Mouse (Mus musculus): ENCODE measurements around the gene Plekha5.
"Not testable (repeated sequence)": the region's sequence is repeated elsewhere in the genome, so short reads cannot be mapped to it uniquely, and the experiment has no call there.

Gene Plekha5

DNA sequence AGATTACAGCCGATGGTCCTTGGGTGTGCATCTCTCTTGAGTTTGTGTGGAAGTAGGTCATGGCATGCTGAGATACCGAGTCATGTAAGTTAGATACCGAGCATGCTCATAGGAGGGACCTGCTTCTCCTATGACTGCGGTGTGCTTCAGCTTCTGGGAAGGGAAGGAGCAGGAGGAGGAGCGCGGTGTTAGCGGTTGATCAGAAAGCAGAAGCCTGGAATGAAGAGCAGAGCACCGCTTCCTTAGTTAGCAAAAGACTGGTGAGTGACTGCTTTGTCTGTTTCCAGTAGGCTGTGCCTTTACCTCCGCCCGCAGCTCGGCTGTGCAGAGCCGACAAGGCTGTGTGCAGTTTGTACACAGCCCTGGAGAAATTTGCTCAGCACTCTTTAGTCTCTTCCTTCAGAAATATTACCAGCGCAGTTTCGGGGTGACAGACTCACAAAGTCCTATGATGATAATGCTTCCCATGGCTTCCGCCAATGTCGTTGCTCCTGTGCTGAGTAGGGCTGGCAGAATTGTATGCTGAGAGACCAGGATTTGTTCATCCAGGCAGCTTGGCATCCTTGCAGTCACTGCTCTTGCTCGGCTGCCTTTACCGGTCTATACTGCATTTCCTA lies 67.2 kb downstream of the Plekha5 start:
- DNase-seq: no peak

DNA sequence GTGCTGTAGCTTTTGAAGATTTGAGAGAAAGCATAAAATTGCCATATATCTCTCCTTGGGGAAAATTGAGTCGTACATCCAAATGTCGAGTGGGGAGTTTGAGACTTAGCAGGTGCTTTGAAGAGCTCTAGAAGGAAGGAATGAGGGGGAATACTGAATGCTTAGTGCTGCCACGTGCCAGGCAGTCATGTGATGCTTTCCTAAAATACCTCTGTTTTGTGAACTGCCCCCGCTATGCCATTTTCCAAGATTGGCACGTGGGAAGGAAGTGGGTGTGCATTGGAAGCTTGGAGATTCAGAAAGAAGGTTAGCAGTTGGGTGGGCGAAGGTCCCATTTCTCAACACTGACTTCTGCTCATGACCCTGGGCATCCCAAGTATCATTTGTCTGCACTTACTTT lies 68.2 kb downstream of the Plekha5 start:
- DNase-seq: no peak

DNA sequence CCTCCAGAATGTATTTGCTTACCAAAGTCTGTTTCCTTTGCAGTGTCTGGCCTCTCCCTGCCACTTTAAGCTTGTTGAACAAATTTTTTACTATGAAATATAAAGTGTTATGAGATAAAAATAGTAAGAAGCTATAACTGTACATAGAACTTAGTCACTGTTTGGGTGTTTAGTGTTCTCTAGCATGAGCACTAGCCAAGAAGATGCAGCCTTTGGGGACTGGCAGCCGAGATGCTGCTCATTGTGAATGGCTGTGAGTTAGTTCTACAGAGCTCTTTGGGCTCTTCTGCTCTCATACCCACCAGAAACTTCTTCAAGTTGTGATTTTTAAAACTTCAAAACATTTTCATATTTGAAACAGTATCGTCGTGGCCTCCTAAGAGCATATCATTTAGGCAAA lies 74.2 kb downstream of the Plekha5 start:
- no peak for DNase-seq

DNA sequence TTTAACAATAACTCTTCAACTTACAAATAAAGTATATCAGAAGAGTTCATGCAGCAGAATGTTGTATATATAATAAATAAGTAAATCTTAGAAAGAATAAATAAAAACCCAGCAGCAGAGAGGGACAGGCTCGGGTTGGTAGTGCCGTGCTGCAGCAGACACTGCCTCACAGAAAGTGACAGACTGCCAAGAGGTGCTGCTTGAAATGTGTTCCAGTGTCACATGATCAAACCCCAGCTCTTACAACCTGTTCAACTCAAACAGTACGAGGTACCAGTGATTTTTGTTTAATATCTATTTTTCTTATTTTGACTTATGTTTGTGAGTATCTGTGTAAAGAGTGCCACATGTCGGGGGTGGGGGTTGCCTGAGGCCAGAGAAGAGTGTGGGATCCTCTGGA lies 75.1 kb downstream of the Plekha5 start:
- DNase-seq: no peak

DNA sequence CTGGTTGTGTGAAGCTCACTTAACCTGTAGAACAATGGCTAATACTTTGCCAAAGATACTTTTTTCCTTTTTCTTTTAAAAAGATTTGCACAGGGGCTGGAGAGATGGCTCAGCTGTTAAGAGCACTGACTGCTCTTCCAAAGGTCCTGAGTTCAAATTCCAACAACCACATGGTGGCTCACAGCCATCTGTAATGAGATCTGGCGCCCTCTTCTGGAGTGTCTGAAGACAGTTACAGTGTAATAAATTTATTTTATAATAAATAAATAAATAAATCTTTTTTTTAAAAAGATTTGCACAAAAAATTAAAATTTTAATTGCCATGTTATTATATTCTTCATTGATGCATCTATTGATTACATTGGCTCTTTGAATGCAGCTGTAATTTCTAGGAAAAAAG lies 77.0 kb downstream of the Plekha5 start:
- not testable (repeated sequence) for DNase-seq

DNA sequence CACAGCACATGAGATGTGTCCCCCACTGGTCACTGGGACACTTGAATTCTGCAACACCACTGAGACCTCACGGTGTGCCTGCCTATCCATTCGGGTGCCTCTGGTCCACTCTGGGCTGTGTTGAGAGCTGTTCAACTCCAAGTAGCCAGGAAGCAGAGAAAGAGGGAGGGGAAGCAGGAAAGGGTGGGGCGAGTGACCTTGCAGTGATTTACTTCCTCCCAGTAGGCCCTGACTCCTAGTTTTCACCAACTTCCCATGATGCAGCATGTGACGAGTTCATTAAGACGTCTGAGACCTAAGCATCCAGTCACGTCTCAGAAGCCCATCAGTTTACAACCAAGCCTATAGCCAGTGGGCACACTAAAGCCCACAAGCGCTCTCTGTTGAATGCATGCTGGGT lies 78.0 kb downstream of the Plekha5 start:
- no peak for DNase-seq

DNA sequence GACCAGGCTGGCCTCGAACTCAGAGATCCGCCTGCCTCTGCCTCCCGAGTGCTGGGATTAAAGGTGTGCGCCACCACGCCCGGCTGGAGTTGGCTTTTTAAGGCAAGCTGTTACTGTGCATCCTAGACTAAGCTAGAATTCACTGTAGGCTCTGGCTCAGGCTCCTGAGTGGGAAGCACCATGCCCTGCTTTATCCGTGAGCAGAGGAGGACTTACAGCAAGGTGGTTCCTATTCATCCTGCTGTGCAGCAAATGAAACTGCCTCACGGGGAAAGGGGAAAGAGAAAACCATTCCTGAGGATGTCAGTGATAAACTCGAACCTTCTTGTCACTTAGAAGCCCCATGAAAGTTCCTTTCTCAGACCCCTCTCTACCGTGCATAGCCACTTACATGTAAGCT lies 80.9 kb downstream of the Plekha5 start:
- DNase-seq: no peak

DNA sequence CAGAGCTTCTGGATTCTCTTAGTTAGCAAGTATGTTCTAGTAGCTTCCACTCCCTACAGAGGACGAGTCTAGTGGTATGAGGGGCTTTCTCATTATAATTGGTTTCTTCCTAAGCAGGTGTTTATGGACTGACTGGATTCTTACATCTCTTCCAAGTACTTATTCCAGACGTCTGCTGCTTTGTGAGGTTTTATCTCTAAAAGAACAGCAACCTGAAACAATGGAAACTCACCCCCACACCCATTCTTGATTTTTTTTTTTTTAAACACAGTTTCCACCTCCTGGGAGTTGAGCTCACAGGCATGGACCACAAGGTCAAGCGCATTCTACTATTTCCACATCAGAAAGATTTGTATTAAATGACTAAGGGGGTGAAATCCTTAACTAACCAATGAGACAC lies 83.8 kb downstream of the Plekha5 start:
- DNase-seq: no peak

DNA sequence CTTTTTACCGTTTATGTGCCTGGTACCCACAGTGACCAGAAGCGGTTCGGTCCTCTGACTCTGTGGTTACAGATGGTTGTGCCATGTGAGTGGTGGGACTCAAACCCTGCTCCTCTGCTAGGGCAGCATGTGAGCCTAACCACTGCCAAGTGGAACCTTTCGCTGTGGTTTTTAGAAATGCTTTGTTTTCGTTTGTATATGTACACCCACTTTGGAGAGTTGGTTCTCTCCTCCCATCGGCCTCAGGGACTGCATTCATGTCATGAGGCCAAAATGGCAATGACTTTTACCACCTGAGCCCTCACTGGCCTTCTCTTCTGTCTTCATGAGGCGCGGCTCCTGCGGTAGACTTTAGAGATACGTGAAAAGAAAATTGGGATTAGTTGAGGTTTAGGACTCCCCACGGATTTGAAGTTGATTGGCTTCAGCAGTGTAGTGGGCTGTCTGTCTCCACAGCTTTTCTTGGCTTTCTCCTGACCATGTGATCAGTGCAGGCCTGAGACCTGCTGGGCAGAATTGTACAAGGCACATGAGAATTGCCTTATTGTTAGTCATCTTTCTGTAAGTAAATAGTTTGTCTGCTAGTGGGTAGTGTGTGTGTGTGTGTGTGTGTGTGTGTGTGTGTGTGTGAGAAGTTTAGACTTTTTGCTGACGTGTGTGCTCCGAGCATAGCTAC lies 84.8 kb downstream of the Plekha5 start:
- no peak for DNase-seq

DNA sequence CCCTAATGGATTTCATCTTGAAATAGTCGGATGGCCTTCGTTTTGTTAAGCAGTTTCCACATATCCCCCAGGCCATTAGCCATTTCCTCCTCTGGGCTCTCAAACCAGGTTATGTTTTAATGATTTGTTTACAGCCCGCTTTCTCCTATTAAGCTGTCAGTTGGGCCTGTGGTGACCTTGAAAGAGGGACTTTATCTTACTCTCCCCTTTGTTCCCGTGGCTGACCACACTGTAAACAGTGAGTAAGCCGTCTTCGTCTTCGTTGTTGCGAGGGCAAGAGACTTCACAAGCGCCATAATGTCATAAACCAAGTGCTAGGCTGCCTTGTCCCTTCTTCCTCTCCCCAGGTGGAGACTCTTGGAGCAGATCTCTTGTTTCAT lies 85.3 kb downstream of the Plekha5 start:
- no peak for DNase-seq

DNA sequence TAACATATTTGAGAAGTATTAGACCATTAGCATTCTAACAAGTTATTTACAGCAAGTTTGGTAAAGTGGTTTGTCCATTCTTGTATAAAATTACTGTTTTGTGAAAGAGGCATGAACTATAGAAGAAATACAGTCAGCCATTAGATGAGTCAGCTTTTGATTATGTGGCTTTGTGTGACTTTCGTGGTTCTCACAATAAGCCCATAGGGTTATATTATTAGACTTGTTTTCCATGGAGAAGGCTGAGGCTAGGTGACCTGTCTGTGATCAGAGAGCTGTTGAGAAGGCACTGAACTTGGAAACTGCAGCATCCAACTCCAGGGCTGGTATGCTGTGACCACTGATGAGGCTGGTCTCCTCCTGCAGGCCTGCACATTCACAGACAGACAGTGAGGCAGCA lies 88.2 kb downstream of the Plekha5 start:
- DNase-seq: no peak

DNA sequence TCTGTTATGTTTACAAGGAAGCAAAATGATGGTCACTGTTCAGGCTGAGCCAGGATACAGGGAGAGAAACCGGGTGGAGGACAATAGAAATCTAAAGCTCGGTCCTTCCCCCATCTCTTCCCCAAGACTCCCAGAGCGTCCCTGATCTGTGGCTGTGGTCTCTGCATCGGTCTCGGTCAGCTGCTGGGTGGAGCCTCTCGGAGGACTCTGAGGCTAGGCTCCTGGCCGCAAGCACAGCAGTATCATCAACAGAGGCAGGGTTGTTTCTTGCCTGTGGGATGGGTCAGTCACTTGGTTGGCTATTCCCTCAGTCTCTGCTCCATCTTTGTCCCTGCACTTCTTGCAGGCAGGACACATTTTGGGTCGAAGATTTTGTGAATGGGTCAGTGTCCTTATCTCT lies 88.6 kb downstream of the Plekha5 start:
- DNase-seq: no peak

DNA sequence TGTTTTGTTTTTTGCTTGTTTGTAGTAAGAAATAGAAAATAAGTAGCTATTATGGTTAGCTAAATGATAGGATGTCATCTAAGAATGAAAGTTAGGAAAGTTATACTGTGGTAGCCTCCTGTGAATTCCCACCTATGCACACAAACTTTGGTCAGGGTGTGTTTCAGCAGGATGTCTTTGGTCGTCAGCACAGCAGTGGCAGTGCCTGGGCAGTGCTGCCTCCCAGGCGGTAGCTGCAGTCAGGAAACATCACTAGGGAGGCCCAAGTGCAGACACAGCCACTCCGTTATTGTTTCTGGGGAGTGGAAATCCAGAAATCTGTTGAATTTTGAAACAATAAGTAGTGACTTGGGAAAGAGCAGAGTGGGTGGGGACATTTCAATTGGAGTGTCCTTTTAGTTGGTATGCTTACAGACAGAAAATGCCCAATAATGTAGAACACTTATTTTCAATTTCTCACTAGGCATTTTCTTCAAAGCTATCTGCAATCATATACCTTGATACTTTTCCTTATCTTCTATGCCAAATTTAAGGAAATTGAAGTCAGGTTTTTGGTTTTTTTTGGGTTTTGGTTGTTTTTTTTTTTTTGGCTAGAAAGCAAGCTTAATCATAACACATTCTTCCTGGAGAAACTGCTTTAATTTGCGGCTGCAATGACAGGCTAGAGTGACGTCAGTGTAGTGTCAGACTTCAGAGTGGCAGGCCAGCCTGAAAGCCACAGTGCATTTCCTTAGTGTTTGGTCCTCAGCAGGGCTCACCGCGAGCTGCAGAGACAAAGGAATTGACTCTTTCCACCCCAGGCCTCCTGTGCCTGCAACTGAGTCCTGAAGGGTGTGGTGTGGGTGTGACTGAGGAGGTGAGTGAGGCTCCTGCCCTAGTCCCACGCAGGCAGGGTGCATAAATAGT lies 90.6 kb downstream of the Plekha5 start:
- peak; percentile 57 for DNase-seq

DNA sequence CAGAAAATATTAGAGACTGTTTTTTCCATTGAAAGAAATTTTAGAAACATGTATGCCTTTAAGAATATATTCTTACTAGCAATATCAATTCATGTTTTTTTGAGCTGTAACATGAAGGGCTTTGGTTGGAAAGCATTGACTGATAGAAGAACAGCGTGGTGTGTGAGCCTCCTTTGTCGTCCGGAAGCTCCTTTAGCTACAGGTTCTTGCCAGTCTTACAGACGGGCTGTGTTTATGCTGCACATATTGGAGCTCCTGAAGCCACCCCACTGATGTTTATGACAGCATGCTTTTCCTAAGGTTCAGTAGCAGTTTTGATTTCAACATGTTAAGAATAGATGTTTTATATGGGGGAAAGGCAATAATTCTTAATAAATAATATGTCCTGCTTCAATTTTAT lies 91.7 kb downstream of the Plekha5 start:
- no peak for DNase-seq

DNA sequence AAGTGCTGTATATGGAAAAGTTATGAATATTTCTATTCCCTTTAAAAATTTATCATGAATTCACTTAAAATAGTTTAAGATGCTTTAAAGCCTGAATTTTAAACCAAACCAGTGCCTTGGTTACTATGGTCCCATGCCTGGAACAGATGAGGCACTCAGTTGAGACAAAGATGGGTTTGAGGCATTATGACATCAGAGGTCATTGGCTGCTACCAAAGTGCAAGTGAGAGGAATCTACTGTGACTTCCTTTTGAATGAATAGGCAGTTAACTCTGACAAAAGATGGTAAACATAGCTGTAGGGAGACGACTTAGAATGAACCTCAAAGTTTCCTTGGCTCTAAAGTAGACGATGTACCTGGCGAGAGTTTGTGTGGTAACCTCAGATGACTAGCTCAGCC lies 92.3 kb downstream of the Plekha5 start:
- no peak for DNase-seq

DNA sequence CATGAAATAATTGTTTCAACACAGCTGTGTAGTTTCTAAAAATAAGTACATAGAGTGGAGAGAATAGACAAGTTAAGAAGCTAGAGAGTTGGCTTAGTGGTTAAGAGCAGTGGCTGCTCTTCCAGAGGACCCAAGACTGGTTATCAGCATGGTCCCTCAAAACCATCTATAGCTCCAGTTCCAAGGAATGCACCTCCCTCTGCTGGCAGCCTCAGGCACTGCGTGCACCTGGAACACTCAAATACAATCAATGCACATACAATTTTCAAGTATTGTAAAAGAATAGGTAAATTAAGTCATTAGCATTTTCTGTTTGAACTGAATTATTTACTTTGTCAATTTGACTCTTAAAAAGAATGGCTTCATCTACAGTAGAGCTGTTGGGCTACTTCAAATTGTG lies 93.3 kb downstream of the Plekha5 start:
- peak; percentile 47 for DNase-seq

DNA sequence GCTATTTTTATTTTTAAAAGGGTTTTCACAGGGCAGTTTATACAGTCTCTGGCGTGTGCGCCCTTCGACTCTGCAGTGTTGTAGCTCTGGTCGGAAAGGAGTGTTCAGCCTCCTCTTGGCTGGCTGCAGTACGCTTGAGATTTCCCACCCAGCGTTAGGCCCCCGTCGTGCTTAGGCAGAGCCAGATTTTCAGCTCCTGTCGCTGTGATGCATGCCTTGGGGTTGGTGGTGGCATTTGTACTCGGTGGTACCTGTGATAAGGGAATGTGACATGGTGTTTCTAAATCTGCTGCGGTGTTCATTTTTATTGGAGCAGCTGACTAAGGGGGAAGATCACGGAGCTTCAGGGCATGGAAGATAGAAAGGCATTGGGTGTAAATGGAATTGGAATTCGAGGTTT lies 95.2 kb downstream of the Plekha5 start:
- DNase-seq: no peak

DNA sequence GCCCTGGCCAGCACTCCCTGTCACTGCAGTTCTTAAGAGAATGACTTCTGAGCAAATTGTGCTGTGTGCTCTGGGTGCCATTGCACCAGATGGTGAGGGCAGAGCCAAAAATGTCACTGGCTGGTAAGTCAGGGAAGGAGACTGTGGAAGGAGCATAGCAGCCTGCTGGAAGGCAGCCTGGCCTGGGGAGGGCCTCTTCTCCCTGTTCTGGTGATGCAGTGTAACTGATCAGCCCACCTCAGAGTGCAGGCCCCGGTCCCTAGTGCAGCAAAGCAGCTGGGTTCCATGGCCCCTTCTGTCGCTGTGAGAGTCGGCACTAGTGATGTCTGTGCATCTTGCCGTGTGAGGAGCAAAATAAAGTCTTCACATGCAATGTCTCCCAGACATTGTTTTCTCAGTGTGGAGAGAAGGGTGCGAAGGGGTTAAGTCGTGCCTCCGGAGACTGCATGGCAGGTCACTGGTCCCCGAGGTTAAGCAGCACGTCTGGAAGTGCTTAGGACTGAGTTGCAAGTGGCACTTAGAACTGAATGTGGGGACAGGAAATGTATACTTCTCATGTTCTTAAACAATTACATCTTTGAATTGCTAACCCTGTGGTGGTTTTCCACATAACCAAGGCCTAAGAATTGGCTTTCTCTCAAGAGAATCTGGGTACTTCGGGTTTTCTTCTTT lies 95.8 kb downstream of the Plekha5 start:
- no peak for DNase-seq

DNA sequence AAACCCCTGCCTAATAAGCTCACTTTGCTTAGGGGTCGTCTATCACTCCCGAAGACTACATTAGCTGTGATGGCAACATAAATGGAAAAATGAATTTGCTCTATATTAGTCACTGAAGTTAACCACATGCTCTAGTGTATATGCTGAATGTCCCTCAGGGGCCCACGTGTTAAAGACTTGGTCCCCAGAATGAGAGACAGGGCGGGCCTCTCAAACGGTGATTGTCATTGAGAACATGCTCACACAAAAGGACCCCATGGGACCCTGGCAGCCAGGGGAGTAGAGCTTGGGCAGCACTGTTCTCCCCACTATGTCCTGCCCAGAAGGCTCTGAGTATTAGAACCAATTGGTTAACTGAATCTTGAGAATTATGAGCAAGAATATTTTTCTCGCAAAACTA lies 97.1 kb downstream of the Plekha5 start:
- DNase-seq: no peak

DNA sequence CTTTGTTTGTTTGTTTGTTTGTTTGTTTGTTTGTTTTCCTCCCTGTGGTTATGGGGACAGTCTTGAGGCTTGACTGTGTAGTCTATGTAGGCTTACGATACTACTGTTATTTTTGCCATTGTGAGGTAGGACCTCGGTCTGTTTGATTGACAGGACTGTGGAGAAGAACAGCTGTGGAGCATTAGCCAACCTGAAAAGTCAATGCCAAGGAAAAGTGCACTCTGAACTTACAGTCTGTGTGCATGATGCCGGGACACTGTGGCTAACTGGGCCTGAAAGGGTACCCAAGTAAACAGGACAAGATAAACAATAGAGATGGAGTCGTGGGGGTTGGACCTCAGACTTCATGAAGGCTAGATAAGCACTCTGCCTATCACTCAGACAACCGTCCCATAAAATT lies 98.0 kb downstream of the Plekha5 start:
- no peak for DNase-seq

DNA sequence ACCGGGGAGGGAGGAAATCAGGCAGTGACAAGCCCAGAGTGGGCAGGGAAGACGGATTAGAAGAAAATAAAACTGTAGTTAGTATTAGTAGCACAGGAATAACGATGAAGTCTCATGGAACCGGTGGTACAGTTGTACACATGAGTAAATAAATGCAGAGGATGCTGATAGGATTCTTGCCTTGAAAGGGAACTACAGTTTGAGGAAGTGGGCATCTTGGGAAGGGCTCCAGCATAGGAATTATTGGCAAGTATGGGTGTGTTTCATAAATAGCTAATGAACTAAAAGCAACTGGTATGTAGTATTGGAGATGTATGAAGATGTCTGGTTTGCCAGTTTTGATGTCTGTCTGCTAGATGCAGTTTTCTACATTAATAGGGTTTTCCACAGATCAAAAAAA lies 99.7 kb downstream of the Plekha5 start:
- DNase-seq: no peak

DNA sequence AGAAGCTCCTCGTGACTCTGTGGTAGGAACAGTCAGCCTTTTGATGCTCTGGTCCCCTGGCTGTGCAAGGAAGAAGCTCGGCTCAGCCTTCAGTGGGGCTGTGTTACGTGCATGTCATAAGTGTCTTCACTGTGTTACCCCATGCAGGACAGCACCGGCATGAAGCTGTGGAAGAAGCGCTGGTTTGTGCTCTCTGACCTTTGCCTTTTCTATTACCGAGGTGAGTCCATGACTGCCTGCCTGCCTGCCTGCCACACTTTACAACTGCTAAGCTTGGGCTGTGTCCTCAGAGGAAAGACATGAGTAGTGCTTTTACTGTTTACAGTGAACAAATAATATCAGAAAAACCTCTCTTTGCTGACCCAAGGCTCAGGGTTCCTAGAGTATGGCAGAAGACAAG lies 104.6 kb downstream of the Plekha5 start:
- DNase-seq: no peak

DNA sequence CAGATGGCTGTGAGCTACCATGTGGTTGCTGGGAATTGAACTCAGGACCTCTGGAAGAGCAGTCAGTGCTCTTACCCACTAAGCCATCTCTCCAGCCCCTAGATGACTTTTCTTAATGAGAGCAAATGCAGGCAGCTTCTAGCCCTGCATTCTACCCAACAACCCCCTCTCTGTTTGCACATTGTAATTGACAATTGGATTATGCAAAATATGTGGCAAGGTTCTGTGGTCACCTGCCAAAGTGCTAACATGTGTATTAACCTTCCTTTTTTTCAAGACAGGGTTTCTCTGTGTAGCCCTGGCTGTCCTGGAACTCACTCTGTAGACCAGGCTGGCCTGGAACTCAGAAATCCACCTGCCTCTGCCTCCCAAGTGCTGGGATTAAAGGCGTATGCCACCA lies 109.0 kb downstream of the Plekha5 start:
- not testable (repeated sequence) for DNase-seq

DNA sequence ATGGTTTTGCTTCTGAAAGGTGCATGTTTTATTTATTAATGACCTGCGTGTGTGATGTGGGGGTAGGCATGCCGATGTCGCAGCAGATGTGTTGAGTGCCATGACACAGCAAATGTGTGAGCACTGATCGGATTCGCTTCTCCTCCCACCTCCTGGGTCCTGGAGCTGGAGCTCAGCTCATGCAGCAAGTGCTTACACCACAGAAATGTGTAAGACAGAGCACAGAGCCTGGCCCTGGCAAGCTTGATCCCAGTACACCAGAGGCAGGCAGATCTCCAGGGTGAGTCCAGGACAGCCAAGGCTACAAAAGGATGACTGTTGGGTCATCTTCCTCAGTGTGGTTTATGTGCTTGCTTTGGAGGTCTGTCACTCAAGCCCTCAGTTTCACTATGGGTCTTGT lies 109.8 kb downstream of the Plekha5 start:
- DNase-seq: no peak

Measured in kidney, postnatal 10 days (tissue).